Mouse (Mus musculus) small intestine, adult 2 months (tissue): Measurements from ENCODE around the gene Kcnd3.

Experiments used
- CTCF ChIP-seq: fragments of 200-500 bp; IDR thresholded peaks from 2 replicates; pipeline ENCODE4 v1.5.1; 2012; ENCODE audit warnings: low read depth, mild to moderate bottlenecking, control low read depth, inconsistent platforms, low read length, moderate library complexity, mixed read lengths; ENCODE audit not compliant: insufficient replicate concordance, insufficient read length; ENCODE audit errors: extremely low read depth
- POLR2A ChIP-seq: fragments of 200-500 bp; IDR thresholded peaks from 2 replicates; pipeline ENCODE4 v1.6.1; 2012; ENCODE audit warnings: low read depth, mild to moderate bottlenecking, control low read depth, inconsistent platforms, low read length, moderate library complexity

DNA sequence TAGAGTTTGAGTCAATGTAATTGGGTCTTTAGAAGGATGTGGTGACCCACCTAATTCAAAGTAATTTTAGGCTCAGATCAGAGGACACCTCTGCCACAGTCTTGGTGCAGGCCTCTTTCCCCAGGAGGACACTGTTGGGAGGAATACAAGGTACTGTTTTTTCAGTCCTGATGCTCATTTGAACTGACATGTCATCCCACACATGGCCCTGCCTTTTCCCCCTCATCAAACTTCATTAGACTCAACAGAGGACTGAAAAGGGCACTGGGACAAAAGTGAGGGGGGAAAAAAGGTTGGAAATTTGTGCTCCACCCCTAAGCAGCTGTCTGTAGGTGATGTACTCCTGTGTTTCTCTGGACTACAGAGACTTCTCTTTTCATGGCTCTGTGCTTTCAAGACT lies 39.4 kb upstream of the Kcnd3 start:
- no peak for TF ChIP-seq CTCF
- no peak for TF ChIP-seq POLR2A
